Mouse (Mus musculus): ENCODE measurements around the gene Myo1b. TPM values are rescaled to one million over a fixed set of nuclear protein-coding genes. Genes with fewer than 3 reads are reported as not detected.

The Myo1b gene
- polyA plus RNA-seq, 1 experiment from 2014 or later: 110 TPM

GRCm38 (mm10) chr1:51778241-51778640, 137.6 kb downstream of the Myo1b start:
- DNase-seq (ENCODE audit: low spot score) (no peak), ATAC-seq (ENCODE audit: insufficient number of reproducible peaks, low FRiP score, low TSS enrichment, low read depth) (no peak)
- Histone ChIP-seq H3K9me3 (ENCODE audit: control insufficient read depth, low read length) (no peaks in the 10 kb centered on the region), H3K36me3 (ENCODE audit: control insufficient read depth, insufficient read depth, low read length) (peaks cover 4% of the 10 kb centered on the region; the same call in 1 of the 2 replicates), H3K4me3 (ENCODE audit: low read depth, low read length) (no peak overlapping the region), H3K27ac (replicated peaks; ENCODE audit: low read depth, low read length) (no peak overlapping the region), H3K4me1 (ENCODE audit: control insufficient read depth, insufficient read depth, low read length) (no peaks in the 10 kb centered on the region), H3K4me2 (ENCODE audit: low read depth, severe bottlenecking) (no peak overlapping the region), H3K27me3 (ENCODE audit: control insufficient read depth, insufficient read depth, low read length) (no peaks in the 10 kb centered on the region), H3K9ac (ENCODE audit: low read length) (no peak overlapping the region)
- WGBS: 92% methylated on average over 7 of the region's 7 CpGs

DNA sequence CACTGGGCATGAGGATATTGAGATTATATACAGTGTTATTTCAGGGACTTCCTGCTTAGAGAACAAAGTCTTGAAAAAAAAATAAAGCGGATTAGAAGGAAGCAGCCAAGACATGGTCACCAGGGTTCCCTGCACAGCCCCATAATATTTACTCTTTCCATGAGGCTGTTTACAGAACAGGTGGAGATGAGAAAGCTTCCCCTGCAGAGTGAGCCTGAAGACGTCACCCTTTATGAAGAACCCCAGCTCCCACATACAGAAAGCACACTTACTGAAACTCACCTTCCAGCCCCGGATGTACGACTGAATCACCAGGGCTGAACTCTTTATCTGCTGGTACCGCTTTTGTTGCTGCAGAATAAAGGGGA, 145.4 kb downstream of the Myo1b start:
- Histone ChIP-seq H3K27me3 (ENCODE audit: control insufficient read depth, insufficient read depth, low read length) (no peaks in the 10 kb centered on the region), H3K27ac (replicated peaks; ENCODE audit: low read depth, low read length) (no peak overlapping the region), H3K4me2 (ENCODE audit: low read depth, severe bottlenecking) (no peak overlapping the region), H3K36me3 (ENCODE audit: control insufficient read depth, insufficient read depth, low read length) (peaks cover 3% of the 10 kb centered on the region; the same call in 1 of the 2 replicates), H3K4me1 (ENCODE audit: control insufficient read depth, insufficient read depth, low read length) (no peaks in the 10 kb centered on the region), H3K9me3 (ENCODE audit: control insufficient read depth, low read length) (no peaks in the 10 kb centered on the region), H3K4me3 (ENCODE audit: low read depth, low read length) (no peak overlapping the region), H3K9ac (ENCODE audit: low read length) (no peak overlapping the region)
- no peak for DNase-seq (ENCODE audit: low spot score)
- 95% methylated on average over 5 of the region's 5 CpGs for WGBS
- ATAC-seq (ENCODE audit: insufficient number of reproducible peaks, low FRiP score, low TSS enrichment, low read depth): no peak

- DNase-seq (ENCODE audit: low spot score) (no peak), ATAC-seq (ENCODE audit: insufficient number of reproducible peaks, low FRiP score, low TSS enrichment, low read depth) (no peak)
- Histone ChIP-seq H3K9ac (ENCODE audit: low read length) (no peak overlapping the region), H3K4me2 (ENCODE audit: low read depth, severe bottlenecking) (no peak overlapping the region), H3K4me1 (ENCODE audit: control insufficient read depth, insufficient read depth, low read length) (no peaks in the 10 kb centered on the region), H3K27ac (replicated peaks; ENCODE audit: low read depth, low read length) (no peak overlapping the region), H3K27me3 (ENCODE audit: control insufficient read depth, insufficient read depth, low read length) (no peaks in the 10 kb centered on the region), H3K36me3 (ENCODE audit: control insufficient read depth, insufficient read depth, low read length) (peaks cover 3% of the 10 kb centered on the region; the same call in 1 of the 2 replicates), H3K9me3 (ENCODE audit: control insufficient read depth, low read length) (no peaks in the 10 kb centered on the region), H3K4me3 (ENCODE audit: low read depth, low read length) (no peak overlapping the region)
- 90% methylated on average over 12 of the region's 12 CpGs for WGBS
These were observed 145.9 kb downstream of the Myo1b start for GRCm38 (mm10) chr1:51769815-51770503.

GRCm38 (mm10) chr1:51766271-51766670, 149.6 kb downstream of the Myo1b start:
- Histone ChIP-seq H3K9me3 (ENCODE audit: control insufficient read depth, low read length) (no peaks in the 10 kb centered on the region), H3K4me2 (ENCODE audit: low read depth, severe bottlenecking) (no peak overlapping the region), H3K9ac (ENCODE audit: low read length) (no peak overlapping the region), H3K27ac (replicated peaks; ENCODE audit: low read depth, low read length) (no peak overlapping the region), H3K27me3 (ENCODE audit: control insufficient read depth, insufficient read depth, low read length) (no peaks in the 10 kb centered on the region), H3K36me3 (ENCODE audit: control insufficient read depth, insufficient read depth, low read length) (peaks cover 8% of the 10 kb centered on the region), H3K4me3 (ENCODE audit: low read depth, low read length) (no peak overlapping the region), H3K4me1 (ENCODE audit: control insufficient read depth, insufficient read depth, low read length) (no peaks in the 10 kb centered on the region)
- ATAC-seq (ENCODE audit: insufficient number of reproducible peaks, low FRiP score, low TSS enrichment, low read depth) (no peak), DNase-seq (ENCODE audit: low spot score) (no peak)
- 92% methylated on average over 4 of the region's 4 CpGs for WGBS

DNA sequence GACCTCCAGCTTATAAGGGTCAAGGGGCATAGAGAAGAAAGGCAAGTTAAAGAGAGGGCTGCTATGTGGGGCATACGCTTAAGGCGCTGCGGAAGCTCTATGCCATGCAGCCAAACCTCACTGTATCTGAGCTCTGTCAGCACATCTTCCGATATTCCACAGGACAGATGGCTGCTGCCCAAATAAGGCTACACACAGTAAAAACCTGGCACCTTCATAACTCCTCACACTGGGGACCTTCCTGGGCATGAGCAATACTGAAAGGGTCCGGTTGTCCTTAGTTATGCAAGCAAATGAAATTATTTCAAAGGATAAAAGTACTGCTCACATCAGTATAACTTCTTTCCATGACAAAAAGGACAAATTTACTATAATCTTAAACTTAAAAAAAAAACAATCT, 150.7 kb downstream of the Myo1b start:
- DNase-seq (ENCODE audit: low spot score) (no peak), ATAC-seq (ENCODE audit: insufficient number of reproducible peaks, low FRiP score, low TSS enrichment, low read depth) (no peak)
- H3K9me3 ChIP-seq (ENCODE audit: control insufficient read depth, low read length): no peaks in the 10 kb centered on the region
- H3K27me3 ChIP-seq (ENCODE audit: control insufficient read depth, insufficient read depth, low read length): no peaks in the 10 kb centered on the region
- H3K4me3 ChIP-seq (ENCODE audit: low read depth, low read length): no peak overlapping the region
- H3K9ac ChIP-seq (ENCODE audit: low read length): no peak overlapping the region
- 92% methylated on average over 5 of the region's 5 CpGs for WGBS
- peaks cover 13% of the 10 kb centered on the region for H3K36me3 ChIP-seq (ENCODE audit: control insufficient read depth, insufficient read depth, low read length)
- H3K4me2 ChIP-seq (ENCODE audit: low read depth, severe bottlenecking): no peak overlapping the region
- no peaks in the 10 kb centered on the region for H3K4me1 ChIP-seq (ENCODE audit: control insufficient read depth, insufficient read depth, low read length)
- no peak overlapping the region for H3K27ac ChIP-seq (replicated peaks; ENCODE audit: low read depth, low read length)

GRCm38 (mm10) chr1:51759657-51760056, 156.2 kb downstream of the Myo1b start:
- H3K36me3 ChIP-seq (ENCODE audit: control insufficient read depth, insufficient read depth, low read length): peaks cover 19% of the 10 kb centered on the region
- DNase-seq (ENCODE audit: low spot score) (no peak), ATAC-seq (ENCODE audit: insufficient number of reproducible peaks, low FRiP score, low TSS enrichment, low read depth) (no peak)
- H3K9ac ChIP-seq (ENCODE audit: low read length): no peak overlapping the region
- H3K27ac ChIP-seq (replicated peaks; ENCODE audit: low read depth, low read length): no peak overlapping the region
- H3K4me1 ChIP-seq (ENCODE audit: control insufficient read depth, insufficient read depth, low read length): 0 out of 2 replicates have a peak, but pooled peaks cover 2% of the 10 kb centered on the region
- H3K27me3 ChIP-seq (ENCODE audit: control insufficient read depth, insufficient read depth, low read length): no peaks in the 10 kb centered on the region
- no peak overlapping the region for H3K4me2 ChIP-seq (ENCODE audit: low read depth, severe bottlenecking)
- no peak overlapping the region for H3K4me3 ChIP-seq (ENCODE audit: low read depth, low read length)
- 61% methylated on average over 6 of the region's 6 CpGs for WGBS
- H3K9me3 ChIP-seq (ENCODE audit: control insufficient read depth, low read length): no peaks in the 10 kb centered on the region

- H3K9me3 ChIP-seq (ENCODE audit: control insufficient read depth, low read length): no peaks in the 10 kb centered on the region
- 57% methylated on average over 15 of the region's 15 CpGs for WGBS
- no peak overlapping the region for H3K9ac ChIP-seq (ENCODE audit: low read length)
- H3K27ac ChIP-seq (replicated peaks; ENCODE audit: low read depth, low read length): no peak overlapping the region
- no peak overlapping the region for H3K4me2 ChIP-seq (ENCODE audit: low read depth, severe bottlenecking)
- ATAC-seq (ENCODE audit: insufficient number of reproducible peaks, low FRiP score, low TSS enrichment, low read depth): no peak
- peaks cover 21% of the 10 kb centered on the region; the same call in 1 of the 2 replicates for H3K36me3 ChIP-seq (ENCODE audit: control insufficient read depth, insufficient read depth, low read length)
- H3K4me3 ChIP-seq (ENCODE audit: low read depth, low read length): no peak overlapping the region
- peak; percentile 31 for DNase-seq (ENCODE audit: low spot score)
- H3K27me3 ChIP-seq (ENCODE audit: control insufficient read depth, insufficient read depth, low read length): no peaks in the 10 kb centered on the region
- 0 out of 2 replicates have a peak, but pooled peaks cover 2% of the 10 kb centered on the region for H3K4me1 ChIP-seq (ENCODE audit: control insufficient read depth, insufficient read depth, low read length)
These were observed 157.4 kb downstream of the Myo1b start for GRCm38 (mm10) chr1:51758326-51759109.

- no peaks in the 10 kb centered on the region for H3K4me1 ChIP-seq (ENCODE audit: control insufficient read depth, insufficient read depth, low read length)
- H3K36me3 ChIP-seq (ENCODE audit: control insufficient read depth, insufficient read depth, low read length): peaks cover 11% of the 10 kb centered on the region; the same call in 1 of the 2 replicates
- H3K4me3 ChIP-seq (ENCODE audit: low read depth, low read length): no peak overlapping the region
- H3K9ac ChIP-seq (ENCODE audit: low read length): no peak overlapping the region
- no peak for ATAC-seq (ENCODE audit: insufficient number of reproducible peaks, low FRiP score, low TSS enrichment, low read depth)
- WGBS: 95% methylated on average over 6 of the region's 6 CpGs
- no peak overlapping the region for H3K27ac ChIP-seq (replicated peaks; ENCODE audit: low read depth, low read length)
- DNase-seq (ENCODE audit: low spot score): no peak
- no peak overlapping the region for H3K4me2 ChIP-seq (ENCODE audit: low read depth, severe bottlenecking)
- no peaks in the 10 kb centered on the region for H3K27me3 ChIP-seq (ENCODE audit: control insufficient read depth, insufficient read depth, low read length)
- H3K9me3 ChIP-seq (ENCODE audit: control insufficient read depth, low read length): no peaks in the 10 kb centered on the region
These were observed 162.2 kb downstream of the Myo1b start for GRCm38 (mm10) chr1:51753621-51754020.

Data from limb, embryonic 11.5 days (tissue).